8 mouse cellular contexts compared by ENCODE assay signal in genomic region chr9:73025818-73026636, GRCm38 (mm10). TPM values are rescaled to one million over a fixed set of nuclear protein-coding genes. Genes with fewer than 3 reads are reported as not detected.
DNase-seq lines count a peak whose midpoint lies in the region; ATAC-seq and TF ChIP-seq lines count a peak whose summit lies in the region.

No protein-coding gene starts in this region.

- no peak for TF ChIP-seq CTCF in thymus, adult 2 months (IDR thresholded peaks at IDR 0.05; ENCODE audit: borderline replicate concordance, control insufficient read depth, extremely low read depth, insufficient read depth, low read length, poor library complexity)

- H3K36me3 ChIP-seq in heart, embryonic 14.5 days (ENCODE audit: control insufficient read depth, insufficient read depth, low read length) = peaks cover 40% of the 10 kb centered on the region
- peaks cover 43% of the 10 kb centered on the region for H3K36me3 ChIP-seq in midbrain, embryonic 10.5 days
- peaks cover 9% of the 10 kb centered on the region; the same call in 1 of the 2 replicates for H3K36me3 ChIP-seq in thymus, adult 2 months (ENCODE audit: control insufficient read depth, insufficient read depth, low read length)

- no peak for TF ChIP-seq POLR2A in thymus, adult 2 months (IDR thresholded peaks at IDR 0.05; ENCODE audit: control insufficient read depth, extremely low read depth, insufficient read depth, low read length, poor library complexity)

- no peaks in the 10 kb centered on the region for H3K27me3 ChIP-seq in heart, embryonic 14.5 days (ENCODE audit: control insufficient read depth, insufficient read depth, low read length)
- H3K27me3 ChIP-seq in midbrain, embryonic 10.5 days (ENCODE audit: low read depth, poor library complexity, severe bottlenecking) = no peaks in the 10 kb centered on the region
- no peaks in the 10 kb centered on the region for H3K27me3 ChIP-seq in thymus, adult 2 months (ENCODE audit: control insufficient read depth, insufficient read depth, low read length)

- peaks cover 3 to 5% of the 10 kb centered on the region in 2 experiments; a peak in 2 of 4 replicates for H3K4me1 ChIP-seq in heart, embryonic 14.5 days (ENCODE audit: control insufficient read depth in 2 of 2, insufficient read depth in 2 of 2, low read length in 2 of 2)
- H3K4me1 ChIP-seq in midbrain, embryonic 10.5 days = peaks cover 10% of the 10 kb centered on the region
- no peaks in the 10 kb centered on the region for H3K4me1 ChIP-seq in thymus, adult 2 months (replicated peaks; ENCODE audit: control insufficient read depth, insufficient read depth, low read length)

- peak overlapping the region; percentile 13 to 61; a peak in 3 of 4 replicates for H3K27ac ChIP-seq in heart, embryonic 14.5 days (replicated peaks in 1 of 2; ENCODE audit: control insufficient read depth in 1 of 2, insufficient read depth in 1 of 2, low read depth in 2 of 2, low read length in 2 of 2)
- peak overlapping the region; percentile 50 for H3K27ac ChIP-seq in midbrain, embryonic 10.5 days (replicated peaks)
- no peak overlapping the region for H3K27ac ChIP-seq in thymus, adult 2 months (ENCODE audit: control insufficient read depth, insufficient read depth, low read length)

- H3K9me3 ChIP-seq in heart, embryonic 14.5 days (ENCODE audit: control insufficient read depth, low read length) = no peaks in the 10 kb centered on the region
- no peaks in the 10 kb centered on the region for H3K9me3 ChIP-seq in midbrain, embryonic 10.5 days (replicated peaks)

- DNase-seq in heart, adult 11 months = peak; percentile 93
- DNase-seq in heart, adult 9 months (ENCODE audit: low spot score in 2 of 2) = no peak
- DNase-seq in ZHBTc4 (ENCODE audit: low read depth, low spot score) = peak; percentile 81
- DNase-seq in midbrain, embryonic 10.5 days (ENCODE audit: low spot score) = peak; percentile 32
- no peak for DNase-seq in B cell, adult 2 months
- no peak for DNase-seq in thymus, adult 2 months
- DNase-seq in ovary, postnatal 14 days (ENCODE audit: low spot score) = no peak

- peak; percentile 76 for ATAC-seq in heart, embryonic 14.5 days (ENCODE audit: insufficient number of reproducible peaks, insufficient read depth, low FRiP score, low read depth)

- 0 out of 4 replicates have a peak overlapping the region, but pooled peaks of 1 of the 2 experiments have one; percentile 3 for H3K4me3 ChIP-seq in heart, embryonic 14.5 days (ENCODE audit: control insufficient read depth in 1 of 2, insufficient read depth in 1 of 2, low read depth in 1 of 2, low read length in 2 of 2)
- H3K4me3 ChIP-seq in midbrain, embryonic 10.5 days = peak overlapping the region; percentile 26; the same call in 1 of the 2 replicates
- H3K4me3 ChIP-seq in thymus, adult 2 months (ENCODE audit: control insufficient read depth, insufficient read depth, low read length) = no peak overlapping the region

- WGBS in heart, embryonic 14.5 days = 13% methylated on average over 16 of the region's 17 CpGs
- WGBS in midbrain, embryonic 10.5 days = 17% methylated on average over 17 of the region's 17 CpGs
- 88% methylated on average over 17 of the region's 17 CpGs for WGBS in thymus, adult 2 months

- peak overlapping the region; percentile 46 for H3K4me2 ChIP-seq in heart, embryonic 14.5 days (ENCODE audit: low read length)

- peak overlapping the region; percentile 10; the same call in 1 of the 2 replicates for H3K9ac ChIP-seq in heart, embryonic 14.5 days (ENCODE audit: low read length)

RNA-seq across cellular contexts. Expression of gene Pigb, which starts 14.2 kb away (rescaled TPM):
- 7.2 and 9.4 TPM in 2 replicates for polyA plus RNA-seq in heart, embryonic 14.5 days (2014; fragmentation: Nextera tagmentation; extraction: Ambion mirVana)
- 12.8 and 14.2 TPM in 2 replicates for polyA plus RNA-seq in midbrain, embryonic 10.5 days (2016; fragmentation: Nextera tagmentation; extraction: Ambion mirVana)
- 8.2 and 11.7 TPM in 2 replicates for polyA plus RNA-seq in thymus, adult 2 months (2012; rRNA removed)

RNA-seq across cellular contexts. Expression of gene Rab27a, which starts 18.6 kb away (rescaled TPM):
- polyA plus RNA-seq in heart, embryonic 14.5 days (2014; fragmentation: Nextera tagmentation; extraction: Ambion mirVana) = 1.4 and 1.6 TPM in 2 replicates
- polyA plus RNA-seq in midbrain, embryonic 10.5 days (2016; fragmentation: Nextera tagmentation; extraction: Ambion mirVana) = 1.6 and 1.9 TPM in 2 replicates
- polyA plus RNA-seq in thymus, adult 2 months (2012; rRNA removed) = 21.1 and 22.4 TPM in 2 replicates

RNA-seq across cellular contexts. Expression of gene Ccpg1, which starts 40.8 kb away (rescaled TPM):
- polyA plus RNA-seq in heart, embryonic 14.5 days (2014; fragmentation: Nextera tagmentation; extraction: Ambion mirVana) = 29.8 and 31.3 TPM in 2 replicates
- 18.0 and 23.0 TPM in 2 replicates for polyA plus RNA-seq in midbrain, embryonic 10.5 days (2016; fragmentation: Nextera tagmentation; extraction: Ambion mirVana)
- 11.6 and 12.3 TPM in 2 replicates for polyA plus RNA-seq in thymus, adult 2 months (2012; rRNA removed)

RNA-seq across cellular contexts. Expression of gene Ccpg1os, which starts 40.8 kb away (rescaled TPM):
- 15.5 and 19.1 TPM in 2 replicates for polyA plus RNA-seq in heart, embryonic 14.5 days (2014; fragmentation: Nextera tagmentation; extraction: Ambion mirVana)
- 21.8 and 24.2 TPM in 2 replicates for polyA plus RNA-seq in midbrain, embryonic 10.5 days (2016; fragmentation: Nextera tagmentation; extraction: Ambion mirVana)
- polyA plus RNA-seq in thymus, adult 2 months (2012; rRNA removed) = 5.5 and 6.0 TPM in 2 replicates

Comparison
In these comparisons a context has a peak if more than half of its experiments do, and no peak if none do; other contexts are left out.
1. DNase-seq: peak in heart, adult 11 months (single experiment), ZHBTc4 (single experiment) and midbrain, embryonic 10.5 days (single experiment); none in heart, adult 9 months (0 of 2), B cell, adult 2 months (0 of 2), thymus, adult 2 months (single experiment) and ovary, postnatal 14 days (single experiment).